Mouse (Mus musculus): ENCODE data around the gene Pus10. TPM values are rescaled to one million over a fixed set of nuclear protein-coding genes. Genes with fewer than 3 reads are reported as not detected.

The Pus10 gene
- polyA plus RNA-seq (2016; fragmentation: Nextera tagmentation; extraction: Ambion mirVana) = 19.2 and 19.6 TPM in 2 replicates

GRCm38 (mm10) chr11:23665311-23665786 is at the start of gene Pus10:
Gene Pus10 (plus strand): TSS chr11:23665674.
- Histone ChIP-seq H3K4me3 (peak within 1 kb of the TSS; percentile 94), H3K36me3 (peaks cover 4% of the 10 kb centered on the region), H3K4me1 (peaks cover 4% of the 10 kb centered on the region; the same call in 1 of the 2 replicates), H3K27me3 (ENCODE audit: insufficient read depth, poor library complexity, severe bottlenecking) (no peaks in the 10 kb centered on the region), H3K9me3 (no peaks in the 10 kb centered on the region), H3K27ac (peak within 1 kb of the TSS; percentile 96)
- peak; percentile 83 for DNase-seq (ENCODE audit: low spot score)
- under 1% methylated on average over 39 of the region's 40 CpGs for WGBS

GRCm38 (mm10) chr11:23618995-23619394 is 46.5 kb upstream of the Pus10 start:
- 64% methylated on average over 5 of the region's 5 CpGs for WGBS
- no peak for DNase-seq (ENCODE audit: low spot score)
- Histone ChIP-seq H3K36me3 (peaks cover 21% of the 10 kb centered on the region), H3K27me3 (ENCODE audit: insufficient read depth, poor library complexity, severe bottlenecking) (no peaks in the 10 kb centered on the region), H3K4me3 (no peak overlapping the region), H3K9me3 (no peaks in the 10 kb centered on the region), H3K27ac (no peak overlapping the region), H3K4me1 (no peaks in the 10 kb centered on the region)

- H3K36me3 ChIP-seq = peaks cover 15% of the 10 kb centered on the region
- no peak for DNase-seq (ENCODE audit: low spot score)
- no peaks in the 10 kb centered on the region for H3K27me3 ChIP-seq (ENCODE audit: insufficient read depth, poor library complexity, severe bottlenecking)
Measured at GRCm38 (mm10) chr11:23630664-23631063, 34.8 kb upstream of the Pus10 start.

GRCm38 (mm10) chr11:23632945-23633878 is 32.3 kb upstream of the Pus10 start, which contains the start of gene 0610010F05Rik:
Gene 0610010F05Rik (minus strand): TSS chr11:23633639.
- peaks cover 7% of the 10 kb centered on the region; the same call in 1 of the 2 replicates for H3K4me1 ChIP-seq
- peak within 1 kb of the TSS; percentile 97 for H3K27ac ChIP-seq
- WGBS = under 1% methylated on average over 103 of the region's 103 CpGs
- H3K9me3 ChIP-seq = no peaks in the 10 kb centered on the region
- H3K27me3 ChIP-seq (ENCODE audit: insufficient read depth, poor library complexity, severe bottlenecking) = no peaks in the 10 kb centered on the region
- peaks cover 12% of the 10 kb centered on the region for H3K36me3 ChIP-seq
- peak within 1 kb of the TSS; percentile 97 for H3K4me3 ChIP-seq
- peak; percentile 97 for DNase-seq (ENCODE audit: low spot score)

More at GRCm38 (mm10) chr11:23630664-23631063, 34.8 kb upstream of the Pus10 start:
- Histone ChIP-seq H3K4me1 (peaks cover 7% of the 10 kb centered on the region; the same call in 1 of the 2 replicates), H3K4me3 (no peak overlapping the region), H3K27ac (no peak overlapping the region), H3K9me3 (no peaks in the 10 kb centered on the region)

- Histone ChIP-seq H3K27ac (peak overlapping the region; percentile 97; the same call in 1 of the 2 replicates), H3K9me3 (no peaks in the 10 kb centered on the region), H3K27me3 (ENCODE audit: insufficient read depth, poor library complexity, severe bottlenecking) (no peaks in the 10 kb centered on the region), H3K36me3 (peaks cover 9% of the 10 kb centered on the region; the same call in 1 of the 2 replicates), H3K4me1 (peaks cover 7% of the 10 kb centered on the region; the same call in 1 of the 2 replicates), H3K4me3 (peak overlapping the region; percentile 97)
- 14% methylated on average over 7 of the region's 7 CpGs for WGBS
- no peak for DNase-seq (ENCODE audit: low spot score)
Measured at GRCm38 (mm10) chr11:23633879-23634215, 31.6 kb upstream of the Pus10 start.

GRCm38 (mm10) chr11:23634573-23634972 is 30.9 kb upstream of the Pus10 start:
- Histone ChIP-seq H3K4me3 (no peak overlapping the region), H3K4me1 (peaks cover 7% of the 10 kb centered on the region; the same call in 1 of the 2 replicates), H3K36me3 (peaks cover 14% of the 10 kb centered on the region; the same call in 1 of the 2 replicates), H3K9me3 (no peaks in the 10 kb centered on the region), H3K27ac (no peak overlapping the region), H3K27me3 (ENCODE audit: insufficient read depth, poor library complexity, severe bottlenecking) (no peaks in the 10 kb centered on the region)
- 43% methylated on average over 8 of the region's 8 CpGs for WGBS
- no peak for DNase-seq (ENCODE audit: low spot score)

- H3K4me3 ChIP-seq = no peak overlapping the region
- DNase-seq (ENCODE audit: low spot score) = no peak
- no peaks in the 10 kb centered on the region for H3K4me1 ChIP-seq
- H3K27me3 ChIP-seq (ENCODE audit: insufficient read depth, poor library complexity, severe bottlenecking) = no peaks in the 10 kb centered on the region
- H3K36me3 ChIP-seq = peaks cover 56% of the 10 kb centered on the region
- H3K27ac ChIP-seq = no peak overlapping the region
- H3K9me3 ChIP-seq = no peaks in the 10 kb centered on the region
Measured at GRCm38 (mm10) chr11:23647431-23647830, 18.0 kb upstream of the Pus10 start.

- H3K27ac ChIP-seq = no peak overlapping the region
- H3K9me3 ChIP-seq = no peaks in the 10 kb centered on the region
- DNase-seq (ENCODE audit: low spot score) = no peak
- no peaks in the 10 kb centered on the region for H3K4me1 ChIP-seq
- 95% methylated on average over 3 of the region's 3 CpGs for WGBS
- H3K4me3 ChIP-seq = no peak overlapping the region
- H3K27me3 ChIP-seq (ENCODE audit: insufficient read depth, poor library complexity, severe bottlenecking) = no peaks in the 10 kb centered on the region
- peaks cover 52% of the 10 kb centered on the region for H3K36me3 ChIP-seq
Measured at GRCm38 (mm10) chr11:23647835-23648234, 17.6 kb upstream of the Pus10 start.

GRCm38 (mm10) chr11:23653666-23654065 is 11.8 kb upstream of the Pus10 start:
- DNase-seq (ENCODE audit: low spot score) = no peak
- Histone ChIP-seq H3K36me3 (peaks cover 33% of the 10 kb centered on the region), H3K27ac (no peak overlapping the region), H3K4me1 (no peaks in the 10 kb centered on the region), H3K4me3 (no peak overlapping the region), H3K27me3 (ENCODE audit: insufficient read depth, poor library complexity, severe bottlenecking) (no peaks in the 10 kb centered on the region), H3K9me3 (no peaks in the 10 kb centered on the region)
- WGBS = 77% methylated on average over 3 of the region's 3 CpGs

- H3K27me3 ChIP-seq (ENCODE audit: insufficient read depth, poor library complexity, severe bottlenecking) = no peaks in the 10 kb centered on the region
- H3K9me3 ChIP-seq = no peaks in the 10 kb centered on the region
- no peak overlapping the region for H3K27ac ChIP-seq
- no peak overlapping the region for H3K4me3 ChIP-seq
- H3K36me3 ChIP-seq = 0 out of 2 replicates have a peak, but pooled peaks cover 9% of the 10 kb centered on the region
- no peak for DNase-seq (ENCODE audit: low spot score)
- no peaks in the 10 kb centered on the region for H3K4me1 ChIP-seq
- 83% methylated on average over 2 of the region's 2 CpGs for WGBS
Measured at GRCm38 (mm10) chr11:23657791-23658190, 7.7 kb upstream of the Pus10 start.

- H3K4me3 ChIP-seq = peak overlapping the region; percentile 94; the same call in 1 of the 2 replicates
- H3K27me3 ChIP-seq (ENCODE audit: insufficient read depth, poor library complexity, severe bottlenecking) = no peaks in the 10 kb centered on the region
- H3K36me3 ChIP-seq = peaks cover 4% of the 10 kb centered on the region
- DNase-seq (ENCODE audit: low spot score) = no peak
- H3K4me1 ChIP-seq = peaks cover 4% of the 10 kb centered on the region; the same call in 1 of the 2 replicates
- no peak overlapping the region for H3K27ac ChIP-seq
- no peaks in the 10 kb centered on the region for H3K9me3 ChIP-seq
Measured at GRCm38 (mm10) chr11:23664232-23664631, 1.2 kb upstream of the Pus10 start.

- DNase-seq (ENCODE audit: low spot score) = peak; percentile 98
Measured at GRCm38 (mm10) chr11:23665798-23666501, 476 bp downstream of the Pus10 start, which contains the start of gene Pex13. Gene Pex13 (minus strand): TSS chr11:23665959.

More at GRCm38 (mm10) chr11:23665798-23666501, 476 bp downstream of the Pus10 start, which contains the start of gene Pex13:
- WGBS = under 1% methylated on average over 49 of the region's 49 CpGs
- no peaks in the 10 kb centered on the region for H3K9me3 ChIP-seq
- H3K4me1 ChIP-seq = peaks cover 4% of the 10 kb centered on the region; the same call in 1 of the 2 replicates
- peak within 1 kb of the TSS; percentile 94 for H3K4me3 ChIP-seq
- peak within 1 kb of the TSS; percentile 96 for H3K27ac ChIP-seq
- H3K27me3 ChIP-seq (ENCODE audit: insufficient read depth, poor library complexity, severe bottlenecking) = no peaks in the 10 kb centered on the region
- peaks cover 4% of the 10 kb centered on the region for H3K36me3 ChIP-seq
